8 mouse cellular contexts compared by ENCODE assay signal in the genomic region with DNA sequence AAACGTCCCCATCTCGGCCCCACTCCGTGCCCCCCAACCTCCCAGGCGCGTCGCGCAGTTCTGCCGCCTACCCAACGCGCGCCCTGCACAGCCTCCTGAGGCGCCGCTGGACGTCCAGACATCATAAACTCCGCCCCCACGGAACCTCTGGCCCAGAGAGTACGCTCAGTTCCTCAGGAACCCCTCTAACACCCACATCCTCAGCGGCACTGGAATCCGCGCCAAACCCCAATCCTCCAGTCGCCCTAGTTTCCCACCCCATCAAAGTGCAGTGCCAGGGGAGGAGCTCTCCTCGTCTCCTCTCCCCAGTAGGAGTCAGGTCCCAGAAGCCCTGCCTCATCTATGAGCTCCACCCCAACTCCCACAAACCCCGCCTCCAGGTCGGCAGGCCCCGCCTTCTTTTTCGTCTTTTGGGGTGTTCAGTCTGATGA. TPM values are rescaled to one million over a fixed set of nuclear protein-coding genes. Genes with fewer than 3 reads are reported as not detected.
A peak's percentile ranks its signal among the peaks of the same experiment; 100 is the strongest.
DNase-seq lines count a peak whose midpoint lies in the region; ATAC-seq lines count a peak whose summit lies in the region.

No protein-coding gene starts in this region.

- peak overlapping the region; percentile 64 for H3K9ac ChIP-seq in intestine, embryonic 16.5 days (ENCODE audit: low read depth, low read length)

- no peaks in the 10 kb centered on the region for H3K9me3 ChIP-seq in embryonic facial prominence, embryonic 10.5 days
- H3K9me3 ChIP-seq in intestine, embryonic 16.5 days (ENCODE audit: control insufficient read depth, low read length): no peaks in the 10 kb centered on the region

- H3K4me2 ChIP-seq in intestine, embryonic 16.5 days (ENCODE audit: low read depth, low read length): peak overlapping the region; percentile 89

- intact Hi-C loops in left cerebral cortex, postnatal 36 days (cut with DNase I): loop anchor here (5.0 kb wide), 1 partner anchor 35 kb away; a partner anchor contains a TSS

- ATAC-seq in granulocyte monocyte progenitor cell, adult 5-6 weeks (replicated peaks; ENCODE audit: poor library complexity, severe bottlenecking): peak; percentile 77
- ATAC-seq in intestine, embryonic 16.5 days: peak; percentile 42; the same call in 1 of the 2 replicates
- peak; percentile 91 for ATAC-seq in megakaryocyte-erythroid progenitor cell, adult 5-6 weeks (replicated peaks; ENCODE audit: low FRiP score, low TSS enrichment, poor library complexity, severe bottlenecking)

- no peaks in the 10 kb centered on the region for H3K36me3 ChIP-seq in embryonic facial prominence, embryonic 10.5 days (replicated peaks)
- H3K36me3 ChIP-seq in intestine, embryonic 16.5 days (ENCODE audit: control insufficient read depth, insufficient read depth, low read length): no peaks in the 10 kb centered on the region

- H3K4me1 ChIP-seq in embryonic facial prominence, embryonic 10.5 days: peaks cover 58% of the 10 kb centered on the region
- peaks cover 28% of the 10 kb centered on the region for H3K4me1 ChIP-seq in intestine, embryonic 16.5 days (ENCODE audit: control insufficient read depth, insufficient read depth, low read length)

- peak; percentile 83 for DNase-seq in adrenal gland, adult 8-10 months
- DNase-seq in embryonic facial prominence, embryonic 10.5 days (ENCODE audit: low spot score): peak; percentile 64
- DNase-seq in left cerebral cortex, postnatal 36 days (ENCODE audit: low spot score in 2 of 2): peak; percentile 86 to 90
- DNase-seq in right cerebral cortex, postnatal 36 days (ENCODE audit: low spot score in 2 of 2): peak; percentile 84 to 89
- DNase-seq in adipocyte (ENCODE audit: low spot score): no peak

- under 1% methylated on average over 26 of the region's 26 CpGs for WGBS in embryonic facial prominence, embryonic 10.5 days
- 2% methylated on average over 26 of the region's 26 CpGs for WGBS in intestine, embryonic 16.5 days

- H3K27me3 ChIP-seq in embryonic facial prominence, embryonic 10.5 days (replicated peaks; ENCODE audit: low read depth, poor library complexity, severe bottlenecking): peaks cover 67% of the 10 kb centered on the region
- peaks cover 18% of the 10 kb centered on the region for H3K27me3 ChIP-seq in intestine, embryonic 16.5 days (replicated peaks; ENCODE audit: control insufficient read depth, insufficient read depth, low read length)

- peak overlapping the region; percentile 57 for H3K27ac ChIP-seq in embryonic facial prominence, embryonic 10.5 days (replicated peaks)
- H3K27ac ChIP-seq in intestine, embryonic 16.5 days (ENCODE audit: low read length): no peak overlapping the region

- peak overlapping the region; percentile 77 for H3K4me3 ChIP-seq in embryonic facial prominence, embryonic 10.5 days
- H3K4me3 ChIP-seq in intestine, embryonic 16.5 days (ENCODE audit: low read length): peak overlapping the region; percentile 41

RNA-seq across cellular contexts. Expression of a gene that starts 2.9 kb away (rescaled TPM):
- total RNA-seq in adrenal gland, adult 8-10 months (2022): 10 to 100 TPM in 3 of 4 experiments, 1 to 10 TPM in 1; 7.0 to 36.3 (median 20.6) TPM
- polyA plus RNA-seq in embryonic facial prominence, embryonic 10.5 days (2016; fragmentation: Nextera tagmentation; extraction: Ambion mirVana): 0.12 and 0.18 TPM in 2 replicates
- total RNA-seq in granulocyte monocyte progenitor cell, adult 5-6 weeks (2014; fragmentation: Nextera tagmentation): 0.88 TPM in 1 of 2 replicates, not detected in the other
- total RNA-seq in granulocyte monocyte progenitor cell, adult 5-6 weeks (2017): not detected in 2 replicates
- 0.32 and 0.47 TPM in 2 replicates for polyA plus RNA-seq in intestine, embryonic 16.5 days (2015; fragmentation: Nextera tagmentation; extraction: Ambion mirVana)
- total RNA-seq in left cerebral cortex, postnatal 36 days (2021): 100 to 1,000 TPM; 148 to 168 TPM
- total RNA-seq in megakaryocyte-erythroid progenitor cell, adult 5-6 weeks (2014; fragmentation: Nextera tagmentation): 0.59 TPM in 1 of 2 replicates, not detected in the other
- 0.75 TPM in 1 of 2 replicates, not detected in the other for total RNA-seq in megakaryocyte-erythroid progenitor cell, adult 5-6 weeks (2017)

RNA-seq across cellular contexts. Expression of a gene that starts 4.0 kb away (rescaled TPM):
- 10 to 100 TPM; 59.2 to 70.5 (median 64.3) TPM for total RNA-seq in adrenal gland, adult 8-10 months (2022)
- polyA plus RNA-seq in embryonic facial prominence, embryonic 10.5 days (2016; fragmentation: Nextera tagmentation; extraction: Ambion mirVana): 18.6 and 19.5 TPM in 2 replicates
- total RNA-seq in granulocyte monocyte progenitor cell, adult 5-6 weeks (2014; fragmentation: Nextera tagmentation): 41.9 and 45.1 TPM in 2 replicates
- total RNA-seq in granulocyte monocyte progenitor cell, adult 5-6 weeks (2017): 20.4 and 23.3 TPM in 2 replicates
- 32.3 and 32.9 TPM in 2 replicates for polyA plus RNA-seq in intestine, embryonic 16.5 days (2015; fragmentation: Nextera tagmentation; extraction: Ambion mirVana)
- total RNA-seq in left cerebral cortex, postnatal 36 days (2021): 10 to 100 TPM; 37.2 to 47.1 TPM
- total RNA-seq in megakaryocyte-erythroid progenitor cell, adult 5-6 weeks (2014; fragmentation: Nextera tagmentation): 31.3 and 35.4 TPM in 2 replicates
- 10.4 and 17.0 TPM in 2 replicates for total RNA-seq in megakaryocyte-erythroid progenitor cell, adult 5-6 weeks (2017)

RNA-seq across cellular contexts. Expression of a gene that starts 12.3 kb away (rescaled TPM):
- total RNA-seq in adrenal gland, adult 8-10 months (2022): 10 to 100 TPM; 13.0 to 15.5 (median 15.1) TPM
- polyA plus RNA-seq in embryonic facial prominence, embryonic 10.5 days (2016; fragmentation: Nextera tagmentation; extraction: Ambion mirVana): 16.6 and 17.3 TPM in 2 replicates
- total RNA-seq in granulocyte monocyte progenitor cell, adult 5-6 weeks (2014; fragmentation: Nextera tagmentation): 2.9 and 10.3 TPM in 2 replicates
- 12.4 and 21.8 TPM in 2 replicates for total RNA-seq in granulocyte monocyte progenitor cell, adult 5-6 weeks (2017)
- polyA plus RNA-seq in intestine, embryonic 16.5 days (2015; fragmentation: Nextera tagmentation; extraction: Ambion mirVana): 10.2 and 14.4 TPM in 2 replicates
- total RNA-seq in left cerebral cortex, postnatal 36 days (2021): 10 to 100 TPM; 12.3 to 14.1 TPM
- 5.5 TPM in 2 replicates for total RNA-seq in megakaryocyte-erythroid progenitor cell, adult 5-6 weeks (2014; fragmentation: Nextera tagmentation)
- total RNA-seq in megakaryocyte-erythroid progenitor cell, adult 5-6 weeks (2017): 14.7 and 26.2 TPM in 2 replicates

RNA-seq across cellular contexts. Expression of a gene that starts 14.7 kb away (rescaled TPM):
- 10 to 100 TPM; 47.1 to 56.6 (median 51.1) TPM for total RNA-seq in adrenal gland, adult 8-10 months (2022)
- polyA plus RNA-seq in embryonic facial prominence, embryonic 10.5 days (2016; fragmentation: Nextera tagmentation; extraction: Ambion mirVana): 103 and 104 TPM in 2 replicates
- total RNA-seq in granulocyte monocyte progenitor cell, adult 5-6 weeks (2014; fragmentation: Nextera tagmentation): 38.3 and 42.5 TPM in 2 replicates
- total RNA-seq in granulocyte monocyte progenitor cell, adult 5-6 weeks (2017): 31.9 and 44.6 TPM in 2 replicates
- polyA plus RNA-seq in intestine, embryonic 16.5 days (2015; fragmentation: Nextera tagmentation; extraction: Ambion mirVana): 66.3 and 69.1 TPM in 2 replicates
- total RNA-seq in left cerebral cortex, postnatal 36 days (2021): 10 to 100 TPM; 63.9 to 66.4 TPM
- total RNA-seq in megakaryocyte-erythroid progenitor cell, adult 5-6 weeks (2014; fragmentation: Nextera tagmentation): 20.6 and 31.3 TPM in 2 replicates
- total RNA-seq in megakaryocyte-erythroid progenitor cell, adult 5-6 weeks (2017): 8.7 and 11.5 TPM in 2 replicates

RNA-seq across cellular contexts. Expression of a gene that starts 16.5 kb away (rescaled TPM):
- total RNA-seq in adrenal gland, adult 8-10 months (2022): 1 to 10 TPM; 1.7 to 3.5 (median 1.9) TPM
- 4.0 and 4.2 TPM in 2 replicates for polyA plus RNA-seq in embryonic facial prominence, embryonic 10.5 days (2016; fragmentation: Nextera tagmentation; extraction: Ambion mirVana)
- 2.1 TPM in 1 of 2 replicates, not detected in the other for total RNA-seq in granulocyte monocyte progenitor cell, adult 5-6 weeks (2014; fragmentation: Nextera tagmentation)
- not detected in 2 replicates for total RNA-seq in granulocyte monocyte progenitor cell, adult 5-6 weeks (2017)
- 4.0 and 4.6 TPM in 2 replicates for polyA plus RNA-seq in intestine, embryonic 16.5 days (2015; fragmentation: Nextera tagmentation; extraction: Ambion mirVana)
- total RNA-seq in left cerebral cortex, postnatal 36 days (2021): 1 to 10 TPM; 2.7 to 3.3 TPM
- total RNA-seq in megakaryocyte-erythroid progenitor cell, adult 5-6 weeks (2014; fragmentation: Nextera tagmentation): 0.96 and 2.1 TPM in 2 replicates
- total RNA-seq in megakaryocyte-erythroid progenitor cell, adult 5-6 weeks (2017): 2.6 TPM in 1 of 2 replicates, not detected in the other

Comparison
In these comparisons a context has a peak if more than half of its experiments do, and no peak if none do; other contexts are left out.
1. RNA of a gene that starts 2.9 kb away (total RNA-seq): 148 to 168 TPM in left cerebral cortex, postnatal 36 days and 7.0 to 36.3 TPM in adrenal gland, adult 8-10 months; 0.88 TPM in granulocyte monocyte progenitor cell, adult 5-6 weeks and 0.59 to 0.75 TPM in megakaryocyte-erythroid progenitor cell, adult 5-6 weeks; every median in the first group is over 4 times any median in the second.
2. Peak in every context shown above with its lines, with median percentiles within 50 percentile points of each other: ATAC-seq.